Mouse (Mus musculus): ENCODE results near the gene Majin.

The Majin gene

DNA sequence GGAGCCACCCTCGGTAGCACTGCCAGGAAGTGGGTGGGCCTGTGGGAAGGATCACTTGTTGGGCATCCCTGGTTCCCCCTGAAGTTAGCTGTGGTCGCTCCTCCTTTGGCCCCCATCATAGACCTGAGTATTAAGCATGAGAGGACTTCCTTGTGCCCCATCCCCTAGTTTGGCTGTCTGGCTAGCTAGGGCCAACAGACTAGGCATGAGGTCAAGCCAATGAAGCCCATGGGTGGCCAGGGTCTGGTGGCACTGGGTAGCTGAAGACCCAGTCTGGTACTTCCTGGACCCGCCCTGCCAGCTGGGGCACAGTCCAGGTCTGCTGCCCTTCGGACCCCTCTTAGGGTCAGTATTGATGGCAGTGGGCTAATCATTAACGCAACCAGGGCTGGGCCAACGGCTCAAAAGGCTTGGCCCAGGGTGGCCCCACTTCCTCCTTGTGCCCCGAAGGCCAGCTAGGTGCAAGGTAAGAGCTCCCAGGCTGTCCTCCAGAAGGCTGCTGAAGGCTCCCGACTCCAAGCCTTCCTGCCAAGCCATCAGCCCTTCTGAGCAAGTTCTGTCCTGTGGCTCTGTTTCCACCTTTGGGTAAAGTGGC is 78.7 kb downstream of the Majin start:
- DNase-seq (ENCODE audit: low spot score in 2 of 2): no peak

GRCm38 (mm10) chr19:6264200-6264599 is 80.0 kb downstream of the Majin start:
- DNase-seq (ENCODE audit: low spot score in 2 of 2): peak in 1 of 2 experiments; percentile 33

- DNase-seq (ENCODE audit: low spot score in 2 of 2): no peak
Observed at GRCm38 (mm10) chr19:6264945-6265344, 80.8 kb downstream of the Majin start.

- DNase-seq (ENCODE audit: low spot score in 2 of 2): no peak
Observed at GRCm38 (mm10) chr19:6265727-6266182, 81.6 kb downstream of the Majin start.

DNA sequence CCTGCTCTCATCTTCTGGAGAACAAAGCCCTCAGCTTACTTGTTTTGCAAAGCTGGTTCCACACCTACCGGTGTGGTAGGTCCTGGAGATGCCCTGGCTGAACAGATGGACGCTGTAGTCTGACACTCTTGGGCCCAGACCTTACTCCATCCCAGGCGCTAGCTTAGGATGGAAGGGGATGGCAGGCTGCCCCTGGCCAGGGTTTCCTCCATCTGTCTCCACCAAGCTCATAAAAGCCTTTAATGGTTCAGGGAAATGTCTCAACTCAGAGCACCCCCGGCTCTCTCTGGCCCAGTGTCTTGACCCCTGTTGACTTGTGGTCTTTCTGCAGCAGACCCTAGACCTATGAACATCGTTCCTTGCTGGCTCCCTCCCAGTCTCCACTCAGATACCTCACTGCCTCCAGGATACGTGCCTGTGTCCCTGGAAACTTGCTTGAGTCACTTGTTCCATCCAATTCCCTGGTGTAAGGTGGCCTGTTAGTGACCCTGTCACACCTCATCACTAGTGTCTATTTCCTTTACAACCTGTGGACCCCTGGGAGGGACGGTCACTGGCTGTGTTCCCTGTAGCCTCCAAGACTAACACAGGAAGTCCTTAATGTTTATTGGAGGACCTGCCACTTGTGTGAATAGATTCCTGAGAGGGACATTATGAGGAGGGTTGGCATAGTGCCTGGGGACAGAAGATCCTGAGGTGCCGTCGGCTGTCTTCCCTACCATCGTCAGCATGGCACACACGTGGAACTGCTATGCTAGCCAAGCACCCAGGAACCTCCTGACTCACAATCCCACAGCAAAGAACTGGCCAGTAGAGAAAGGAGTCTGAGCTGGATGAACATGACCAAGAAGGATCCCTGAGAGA is 83.3 kb downstream of the Majin start:
- no peak for DNase-seq (ENCODE audit: low spot score in 2 of 2)

DNA sequence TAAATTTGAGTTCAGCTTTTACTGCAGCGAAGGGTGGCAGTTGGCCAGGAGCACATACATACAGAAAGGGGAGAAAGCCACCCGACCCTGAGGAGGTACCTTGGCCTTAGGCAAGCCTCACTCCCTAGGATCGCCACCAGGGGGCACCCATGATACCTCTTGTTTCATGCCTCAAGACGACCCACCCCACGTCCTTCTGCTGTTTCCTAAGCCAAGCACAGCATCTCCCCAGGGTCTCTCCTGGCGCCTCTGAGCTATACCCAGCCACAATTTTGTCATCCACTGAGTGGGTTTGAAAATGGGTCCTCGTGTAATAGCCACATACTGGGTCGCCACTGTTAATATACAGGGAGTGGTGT is 84.0 kb downstream of the Majin start:
- peak; percentile 86 to 90 for DNase-seq (ENCODE audit: low spot score in 2 of 2)

DNA sequence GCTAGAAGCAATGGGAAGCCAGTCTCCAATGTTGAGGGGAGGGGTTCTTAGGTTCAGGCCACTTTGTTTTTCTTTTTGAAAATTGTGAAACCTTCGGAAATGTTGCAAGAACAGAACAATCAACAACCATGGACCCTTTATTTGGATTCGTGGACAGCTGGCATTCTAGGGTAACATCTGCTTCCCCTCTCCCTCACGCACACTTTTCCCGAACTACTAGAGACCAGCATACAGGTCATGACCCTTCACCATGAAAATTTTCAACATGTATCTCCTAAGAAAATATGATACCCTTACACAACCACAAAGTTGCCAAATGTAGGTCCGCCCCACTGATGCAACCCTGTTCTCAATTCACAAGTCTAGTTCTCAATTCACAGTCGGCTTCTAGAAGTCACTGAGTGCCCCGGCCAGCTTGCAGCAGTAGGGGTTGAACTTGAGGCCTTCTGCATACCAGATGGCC is 84.5 kb downstream of the Majin start:
- no peak for DNase-seq (ENCODE audit: low spot score in 2 of 2)

- no peak for DNase-seq (ENCODE audit: low spot score in 2 of 2)
Observed at GRCm38 (mm10) chr19:6269798-6270475, 85.7 kb downstream of the Majin start.

DNA sequence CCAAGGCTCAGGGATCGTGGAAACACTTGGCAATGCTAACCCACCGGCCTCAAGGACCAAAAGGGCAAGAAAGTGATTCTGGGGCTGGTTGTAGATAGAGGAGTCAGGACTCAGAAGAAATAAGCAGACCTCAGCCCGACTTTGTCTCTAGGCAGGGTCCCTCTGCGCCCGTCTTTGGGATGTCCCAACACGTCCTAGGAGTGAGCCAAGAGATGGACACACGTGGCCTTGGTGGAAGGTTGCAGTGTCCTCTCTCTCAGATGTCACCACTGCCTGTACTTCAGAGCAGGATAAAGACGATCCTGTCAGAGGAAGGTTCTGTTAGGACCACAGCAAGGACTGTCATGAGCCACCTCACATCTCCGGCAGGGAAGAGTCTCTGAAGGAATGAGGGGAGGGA is 86.5 kb downstream of the Majin start:
- no peak for DNase-seq (ENCODE audit: low spot score in 2 of 2)

DNA sequence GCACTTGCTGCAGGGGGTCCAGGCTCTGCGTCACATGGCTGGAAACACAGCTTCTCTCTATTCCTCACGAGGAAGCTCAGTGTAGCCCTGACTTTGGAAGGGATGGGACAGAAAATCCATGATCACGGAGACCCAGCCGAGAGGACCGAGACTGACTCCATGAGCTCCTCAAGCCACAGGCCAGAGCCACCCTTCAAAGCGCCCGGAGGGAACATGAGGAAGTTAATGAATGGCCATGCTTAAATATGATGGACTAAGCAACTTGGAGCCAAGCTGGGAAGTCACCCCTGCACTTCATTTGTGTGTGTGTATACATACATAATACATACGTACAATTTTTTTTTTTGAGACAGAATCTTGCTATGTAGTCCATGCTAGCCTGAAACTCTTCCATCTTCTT is 87.0 kb downstream of the Majin start:
- DNase-seq (ENCODE audit: low spot score in 2 of 2): no peak

DNA sequence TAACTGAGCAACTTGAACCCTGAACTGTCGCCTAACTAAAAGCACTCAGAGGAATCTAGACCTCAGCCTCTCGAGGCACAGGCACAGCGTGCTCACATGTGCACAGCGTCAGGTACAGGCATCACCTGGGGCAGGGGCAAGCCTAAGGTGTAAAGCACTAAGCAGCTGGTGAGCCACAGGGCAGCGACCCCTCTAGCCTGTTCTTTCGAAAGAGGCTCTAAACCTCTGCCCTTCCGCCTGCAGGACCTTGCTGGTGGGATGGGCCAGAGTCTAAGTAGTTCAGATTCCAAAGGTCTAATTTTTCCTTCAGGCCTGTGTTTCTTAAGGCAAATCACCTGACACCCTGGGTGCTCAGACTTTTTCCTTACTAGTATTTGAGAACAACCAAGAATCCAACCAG is 87.9 kb downstream of the Majin start:
- DNase-seq (ENCODE audit: low spot score in 2 of 2): no peak

GRCm38 (mm10) chr19:6272738-6273137 is 88.5 kb downstream of the Majin start:
- peak in 1 of 2 experiments; percentile 35 for DNase-seq (ENCODE audit: low spot score in 2 of 2)

DNA sequence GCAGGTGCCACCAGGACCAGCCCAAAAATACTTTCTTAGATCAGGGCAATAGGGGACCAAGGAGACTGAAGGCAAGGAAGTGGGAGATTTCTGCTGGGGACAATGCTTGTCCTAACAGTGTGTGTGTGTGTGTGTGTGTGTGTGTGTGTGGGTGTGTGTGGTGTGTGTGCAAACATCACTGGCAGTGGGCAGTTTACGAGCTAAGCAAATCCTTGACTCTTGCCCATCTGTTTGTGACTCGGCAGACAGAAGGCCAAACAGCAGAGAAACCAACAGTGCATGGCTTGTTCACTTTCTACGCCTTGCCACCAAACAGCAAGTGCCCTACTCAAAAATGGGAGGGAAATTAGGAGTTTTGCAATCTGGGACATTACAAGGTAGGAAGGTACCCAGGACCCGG is 89.4 kb downstream of the Majin start:
- no peak for DNase-seq (ENCODE audit: low spot score in 2 of 2)

Data from frontal cortex, postnatal 36 days (tissue).